Mouse (Mus musculus) heart, embryonic 10.5 days (tissue): Measurements from ENCODE around the gene Mettl27. TPM values are rescaled to one million over a fixed set of nuclear protein-coding genes. Genes with fewer than 3 reads are reported as not detected.
"Not testable (repeated sequence)": the region's sequence is repeated elsewhere in the genome, so short reads cannot be mapped to it uniquely, and the experiment has no call there.

Source experiments
- DNase-seq: peaks from one replicate; pipeline ENCODE4 v3.0.0-alpha.2; 2017; ENCODE audit warnings: low spot score
- H3K27ac ChIP-seq: fragments of 300-500 bp; sonication (generic); 2 replicates; pipeline ENCODE4 v1.5.1; 2016; ENCODE audit warnings: mild to moderate bottlenecking
- H3K27me3 ChIP-seq: fragments of 300-500 bp; sonication (generic); 2 replicates; pipeline ENCODE4 v1.6.1; 2016; ENCODE audit warnings: mild to moderate bottlenecking; ENCODE audit not compliant: poor library complexity, insufficient read depth, severe bottlenecking
- H3K36me3 ChIP-seq: fragments of 300-500 bp; sonication (generic); 2 replicates; pipeline ENCODE4 v1.6.1; 2016; ENCODE audit warnings: mild to moderate bottlenecking, moderate library complexity
- H3K4me1 ChIP-seq: fragments of 300-500 bp; sonication (generic); 2 replicates; pipeline ENCODE4 v1.6.1; 2016; ENCODE audit warnings: mild to moderate bottlenecking
- H3K4me3 ChIP-seq: fragments of 300-500 bp; sonication (generic); 2 replicates; pipeline ENCODE4 v1.5.1; 2016; ENCODE audit warnings: mild to moderate bottlenecking, moderate library complexity
- H3K9me3 ChIP-seq: fragments of 300-500 bp; sonication (generic); 2 replicates; pipeline ENCODE4 v1.6.1; 2016; ENCODE audit warnings: mild to moderate bottlenecking, moderate library complexity
- WGBS: fragments of 180-500 bp; shearing (Covaris S2); methylation state at CpG from one replicate; pipeline ENCODE4 v1.1.7; 2016; 5-methylcytosine and 5-hydroxymethylcytosine counted together
- polyA plus RNA-seq: library from polyadenylated mRNA; unstranded; fragments of >200 nt; fragmentation: Nextera tagmentation; extraction: Ambion mirVana; gene quantifications from 2 replicates; pipeline ENCODE4 v1.2.1, GENCODE M21; 2016

Gene Mettl27
- polyA plus RNA-seq, 1 experiment from 2014 or later: 12.1 TPM

GRCm38 (mm10) chr5:134929988-134930387 is 2.2 kb upstream of the Mettl27 start:
- no peaks in the 10 kb centered on the region; the same call in 1 of the 2 replicates for H3K27me3 ChIP-seq
- peaks cover 10% of the 10 kb centered on the region; the same call in 1 of the 2 replicates for H3K36me3 ChIP-seq
- WGBS: 82% methylated on average over 2 of the region's 2 CpGs
- H3K4me1 ChIP-seq: peaks cover 8% of the 10 kb centered on the region
- no peak overlapping the region for H3K4me3 ChIP-seq
- H3K27ac ChIP-seq: no peak overlapping the region
- H3K9me3 ChIP-seq: no peaks in the 10 kb centered on the region
- DNase-seq: no peak

- WGBS: 45% methylated on average over 9 of the region's 9 CpGs
- peak; percentile 92 for DNase-seq
- Histone ChIP-seq H3K27ac (peak overlapping the region; percentile 90), H3K4me3 (peak overlapping the region; percentile 82), H3K27me3 (no peaks in the 10 kb centered on the region; the same call in 1 of the 2 replicates), H3K36me3 (peaks cover 10% of the 10 kb centered on the region; the same call in 1 of the 2 replicates), H3K4me1 (peaks cover 8% of the 10 kb centered on the region), H3K9me3 (no peaks in the 10 kb centered on the region)
These were observed 722 bp downstream of the Mettl27 start for GRCm38 (mm10) chr5:134932903-134933276.

- WGBS: 82% methylated on average over 8 of the region's 8 CpGs
These were observed 1.1 kb downstream of the Mettl27 start for GRCm38 (mm10) chr5:134933281-134933680.

GRCm38 (mm10) chr5:134933686-134934085 is 1.5 kb downstream of the Mettl27 start:
- 83% methylated on average over 5 of the region's 5 CpGs for WGBS
- not testable (repeated sequence) for H3K36me3 ChIP-seq, H3K9me3 ChIP-seq, H3K27me3 ChIP-seq, H3K4me1 ChIP-seq, DNase-seq, H3K4me3 ChIP-seq, H3K27ac ChIP-seq

More at GRCm38 (mm10) chr5:134933281-134933680, 1.1 kb downstream of the Mettl27 start:
- no peaks in the 10 kb centered on the region; the same call in 1 of the 2 replicates for H3K27me3 ChIP-seq
- peaks cover 8% of the 10 kb centered on the region for H3K4me1 ChIP-seq
- no peak overlapping the region for H3K4me3 ChIP-seq
- no peak for DNase-seq
- no peaks in the 10 kb centered on the region for H3K9me3 ChIP-seq
- H3K36me3 ChIP-seq: peaks cover 10% of the 10 kb centered on the region; the same call in 1 of the 2 replicates
- no peak overlapping the region for H3K27ac ChIP-seq

- H3K9me3 ChIP-seq: no peaks in the 10 kb centered on the region
- 88% methylated on average over 3 of the region's 3 CpGs for WGBS
- H3K27me3 ChIP-seq: no peaks in the 10 kb centered on the region
- no peak for DNase-seq
- peaks cover 10% of the 10 kb centered on the region; the same call in 1 of the 2 replicates for H3K36me3 ChIP-seq
- no peak overlapping the region for H3K4me3 ChIP-seq
- no peak overlapping the region for H3K27ac ChIP-seq
- peaks cover 8% of the 10 kb centered on the region for H3K4me1 ChIP-seq
These were observed 2.5 kb downstream of the Mettl27 start for GRCm38 (mm10) chr5:134934666-134935065.

GRCm38 (mm10) chr5:134936051-134936450 is 3.9 kb downstream of the Mettl27 start:
- no peaks in the 10 kb centered on the region; the same call in 1 of the 2 replicates for H3K27me3 ChIP-seq
- DNase-seq: no peak
- no peaks in the 10 kb centered on the region for H3K9me3 ChIP-seq
- no peak overlapping the region for H3K4me3 ChIP-seq
- H3K36me3 ChIP-seq: peaks cover 10% of the 10 kb centered on the region; the same call in 1 of the 2 replicates
- WGBS: 89% methylated on average over 6 of the region's 6 CpGs
- H3K27ac ChIP-seq: no peak overlapping the region
- H3K4me1 ChIP-seq: peaks cover 8% of the 10 kb centered on the region

GRCm38 (mm10) chr5:134936626-134937185 is 4.5 kb downstream of the Mettl27 start:
- Histone ChIP-seq H3K4me3 (no peak overlapping the region), H3K9me3 (no peaks in the 10 kb centered on the region), H3K36me3 (peaks cover 10% of the 10 kb centered on the region; the same call in 1 of the 2 replicates), H3K27me3 (no peaks in the 10 kb centered on the region; the same call in 1 of the 2 replicates), H3K27ac (no peak overlapping the region), H3K4me1 (peaks cover 8% of the 10 kb centered on the region)
- DNase-seq: no peak
- 78% methylated on average over 6 of the region's 6 CpGs for WGBS

- 69% methylated on average over 3 of the region's 3 CpGs for WGBS
- DNase-seq: no peak
- Histone ChIP-seq H3K9me3 (no peaks in the 10 kb centered on the region), H3K27me3 (peaks cover 5% of the 10 kb centered on the region), H3K4me1 (peaks cover 3% of the 10 kb centered on the region; the same call in 1 of the 2 replicates), H3K36me3 (peaks cover 8% of the 10 kb centered on the region; the same call in 1 of the 2 replicates), H3K27ac (no peak overlapping the region), H3K4me3 (no peak overlapping the region)
These were observed 6.9 kb downstream of the Mettl27 start for GRCm38 (mm10) chr5:134939069-134939468.

GRCm38 (mm10) chr5:134939554-134939953 is 7.4 kb downstream of the Mettl27 start:
- not testable (repeated sequence) for H3K27me3 ChIP-seq, H3K4me1 ChIP-seq, H3K9me3 ChIP-seq, H3K27ac ChIP-seq, DNase-seq, H3K4me3 ChIP-seq, H3K36me3 ChIP-seq
- WGBS: 82% methylated on average over 4 of the region's 7 CpGs

- H3K4me3 ChIP-seq: no peak overlapping the region
- no peaks in the 10 kb centered on the region for H3K9me3 ChIP-seq
- 77% methylated on average over 14 of the region's 14 CpGs for WGBS
- DNase-seq: no peak
- 0 out of 2 replicates have a peak overlapping the region, but pooled peaks have one; percentile 16 for H3K27ac ChIP-seq
- peaks cover 17% of the 10 kb centered on the region for H3K4me1 ChIP-seq
- peaks cover 30% of the 10 kb centered on the region for H3K27me3 ChIP-seq
- H3K36me3 ChIP-seq: no peaks in the 10 kb centered on the region
These were observed 9.5 kb downstream of the Mettl27 start for GRCm38 (mm10) chr5:134941472-134942209.

- peaks cover 28% of the 10 kb centered on the region for H3K4me1 ChIP-seq
- H3K27me3 ChIP-seq: peaks cover 41% of the 10 kb centered on the region
- no peaks in the 10 kb centered on the region for H3K36me3 ChIP-seq
- DNase-seq: no peak
- H3K4me3 ChIP-seq: no peak overlapping the region
- WGBS: 71% methylated on average over 2 of the region's 2 CpGs
- H3K27ac ChIP-seq: no peak overlapping the region
- no peaks in the 10 kb centered on the region for H3K9me3 ChIP-seq
These were observed 10.6 kb downstream of the Mettl27 start for GRCm38 (mm10) chr5:134942740-134943139.

- Histone ChIP-seq H3K4me3 (no peak overlapping the region), H3K4me1 (peaks cover 33% of the 10 kb centered on the region), H3K36me3 (no peaks in the 10 kb centered on the region), H3K27ac (no peak overlapping the region), H3K27me3 (peaks cover 46% of the 10 kb centered on the region), H3K9me3 (no peaks in the 10 kb centered on the region)
- no peak for DNase-seq
- 55% methylated on average over 5 of the region's 5 CpGs for WGBS
These were observed 12.0 kb downstream of the Mettl27 start for GRCm38 (mm10) chr5:134944179-134944578.

GRCm38 (mm10) chr5:134945266-134945959 is 13.2 kb downstream of the Mettl27 start:
- peaks cover 46% of the 10 kb centered on the region for H3K27me3 ChIP-seq
- peak overlapping the region; percentile 68; the same call in 1 of the 2 replicates for H3K27ac ChIP-seq
- peak overlapping the region; percentile 48 for H3K4me3 ChIP-seq
- peaks cover 33% of the 10 kb centered on the region for H3K4me1 ChIP-seq
- 39% methylated on average over 18 of the region's 19 CpGs for WGBS
- no peaks in the 10 kb centered on the region for H3K9me3 ChIP-seq
- DNase-seq: no peak
- H3K36me3 ChIP-seq: no peaks in the 10 kb centered on the region
